Mouse (Mus musculus) bone marrow, adult 2 months (tissue): ENCODE data around the gene Cspg4.

Source experiments
- CTCF ChIP-seq: fragments of 200-500 bp; IDR thresholded peaks from 2 replicates; pipeline ENCODE4 v1.5.1; 2011; ENCODE audit warnings: low read length, control low read depth; ENCODE audit not compliant: control insufficient read depth, insufficient read depth
- POLR2A ChIP-seq: fragments of 200-500 bp; IDR thresholded peaks from 2 replicates; pipeline ENCODE4 v1.6.1; 2011; ENCODE audit warnings: low read depth, mild to moderate bottlenecking, control low read depth, low read length, borderline replicate concordance; ENCODE audit not compliant: control insufficient read depth

DNA sequence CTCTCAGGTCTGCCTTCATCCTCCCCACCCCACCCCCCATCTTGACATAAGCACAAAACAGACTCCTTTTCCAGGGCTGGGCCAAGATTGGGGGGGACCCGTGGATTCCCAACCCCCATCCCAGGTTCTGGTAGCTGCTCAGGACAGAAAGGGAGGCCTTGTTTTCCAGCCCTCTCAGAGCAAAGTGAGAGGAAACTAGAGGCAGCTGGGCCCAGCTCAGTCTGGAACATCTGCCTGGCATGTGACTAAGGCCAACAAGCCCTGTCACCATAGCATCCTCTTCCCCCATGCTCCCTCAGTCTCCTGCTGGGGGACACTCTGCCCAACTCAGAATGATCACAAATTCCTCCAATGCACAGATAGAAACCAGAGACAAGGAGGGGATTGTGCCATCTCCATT, 50.3 kb downstream of the Cspg4 start:
- TF ChIP-seq CTCF (no peak), POLR2A (no peak)
